Mouse (Mus musculus) adrenal gland, postnatal 14 days (tissue): ENCODE measurements around the gene Tango6. TPM values are rescaled to one million over a fixed set of nuclear protein-coding genes. Genes with fewer than 3 reads are reported as not detected.
A peak's percentile ranks its signal among the peaks of the same experiment; 100 is the strongest.

ENCODE experiments used
- DNase-seq: peaks from one replicate; pipeline ENCODE4 v3.0.0; 2021; ENCODE audit warnings: mixed read lengths
- total RNA-seq: library from RNA; stranded (reverse); gene quantifications from 2 replicates; pipeline ENCODE4 v1.2.3, GENCODE M21; 2021

Gene Tango6
- total RNA-seq, 1 experiment from 2014 or later = 8.4 TPM

- no peak for DNase-seq
Observed at GRCm38 (mm10) chr8:106700131-106700530, 17.3 kb downstream of the Tango6 start.

GRCm38 (mm10) chr8:106701360-106701759, 18.5 kb downstream of the Tango6 start:
- DNase-seq = no peak

- no peak for DNase-seq
Observed at GRCm38 (mm10) chr8:106704199-106704900, 21.5 kb downstream of the Tango6 start.

- peak; percentile 59 for DNase-seq
Observed at GRCm38 (mm10) chr8:106704901-106705321, 22.0 kb downstream of the Tango6 start.

GRCm38 (mm10) chr8:106706194-106706593, 23.3 kb downstream of the Tango6 start:
- no peak for DNase-seq

GRCm38 (mm10) chr8:106710002-106710401, 27.1 kb downstream of the Tango6 start:
- DNase-seq = no peak

- DNase-seq = no peak
Observed at GRCm38 (mm10) chr8:106712487-106712886, 29.6 kb downstream of the Tango6 start.

GRCm38 (mm10) chr8:106714297-106714696, 31.4 kb downstream of the Tango6 start:
- no peak for DNase-seq

GRCm38 (mm10) chr8:106718091-106718500, 35.2 kb downstream of the Tango6 start:
- peak; percentile 90 for DNase-seq

- no peak for DNase-seq
Observed at GRCm38 (mm10) chr8:106720921-106721320, 38.1 kb downstream of the Tango6 start.

GRCm38 (mm10) chr8:106722453-106722852, 39.6 kb downstream of the Tango6 start:
- DNase-seq = no peak

- DNase-seq = peak; percentile 47
Observed at GRCm38 (mm10) chr8:106723921-106724320, 41.1 kb downstream of the Tango6 start.

GRCm38 (mm10) chr8:106726551-106726950, 43.7 kb downstream of the Tango6 start:
- DNase-seq = no peak

GRCm38 (mm10) chr8:106727241-106727835, 44.5 kb downstream of the Tango6 start:
- DNase-seq = no peak

- no peak for DNase-seq
Observed at GRCm38 (mm10) chr8:106727889-106728288, 45.0 kb downstream of the Tango6 start.

- DNase-seq = no peak
Observed at GRCm38 (mm10) chr8:106732921-106733320, 50.1 kb downstream of the Tango6 start.

GRCm38 (mm10) chr8:106733703-106734102, 50.8 kb downstream of the Tango6 start:
- DNase-seq = no peak

- DNase-seq = no peak
Observed at GRCm38 (mm10) chr8:106734222-106734621, 51.4 kb downstream of the Tango6 start.

- no peak for DNase-seq
Observed at GRCm38 (mm10) chr8:106736861-106737662, 54.2 kb downstream of the Tango6 start.

GRCm38 (mm10) chr8:106737846-106738245, 55.0 kb downstream of the Tango6 start:
- no peak for DNase-seq

GRCm38 (mm10) chr8:106742321-106742720, 59.5 kb downstream of the Tango6 start:
- DNase-seq = no peak

GRCm38 (mm10) chr8:106743361-106743760, 60.5 kb downstream of the Tango6 start:
- DNase-seq = no peak

- no peak for DNase-seq
Observed at GRCm38 (mm10) chr8:106753436-106753835, 70.6 kb downstream of the Tango6 start.
